Mouse (Mus musculus): ENCODE results near the gene Brms1l.

DNA sequence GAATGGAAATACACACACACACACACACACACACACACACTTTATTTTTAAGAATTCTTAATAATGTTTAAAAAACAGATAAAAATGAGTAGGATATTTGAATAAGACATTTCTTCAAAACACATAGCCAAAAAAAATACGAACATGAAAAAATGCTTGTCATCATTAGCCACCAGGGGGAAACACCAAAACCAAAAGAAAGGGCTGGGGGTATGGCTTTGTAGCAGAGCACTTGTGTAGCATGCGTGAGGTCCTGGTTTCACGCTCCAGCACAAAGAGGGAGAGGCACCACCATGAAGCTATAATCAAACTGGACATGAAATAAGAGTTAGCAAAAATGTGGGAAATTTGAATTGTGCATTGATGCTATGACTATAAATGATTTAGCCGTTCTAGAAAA lies 35.0 kb upstream of the Brms1l start:
- TF ChIP-seq CTCF (IDR thresholded peaks at IDR 0.05; ENCODE audit: low read depth) (peak; percentile 14; the same call in 1 of the 2 replicates), EP300 (optimal IDR thresholded peaks at IDR 0.05) (no peak)
